Mouse (Mus musculus): ENCODE results near the gene Ankrd28. TPM values are rescaled to one million over a fixed set of nuclear protein-coding genes. Genes with fewer than 3 reads are reported as not detected.

Ankrd28 gene
- polyA plus RNA-seq, 1 experiment: 6.5 TPM

DNA sequence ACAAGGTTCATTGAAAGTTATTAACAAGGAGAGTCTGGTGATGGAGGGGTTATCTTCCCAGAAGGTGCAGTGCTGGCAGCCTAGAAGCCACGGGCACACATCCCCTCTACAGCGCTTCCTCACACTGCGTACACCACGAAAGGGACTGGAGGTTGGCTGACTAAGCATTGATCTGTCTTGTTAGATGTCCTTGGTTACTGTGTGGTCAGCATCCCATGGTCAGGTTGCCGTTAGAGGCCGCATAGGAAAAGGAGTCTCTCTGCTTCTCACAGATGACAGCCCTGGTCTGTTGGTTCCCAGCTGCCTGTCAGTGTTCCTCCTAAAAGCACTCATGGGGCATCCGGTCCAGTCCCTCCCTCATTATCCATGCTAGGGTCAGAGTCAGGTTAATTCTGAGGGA is 179.2 kb downstream of the Ankrd28 start:
- Histone ChIP-seq H3K4me3 (no peak overlapping the region), H3K4me2 (ENCODE audit: low read depth) (no peak overlapping the region), H3K36me3 (ENCODE audit: control insufficient read depth, insufficient read depth) (no peaks in the 10 kb centered on the region), H3K79me2 (ENCODE audit: control insufficient read depth, insufficient read depth) (no peaks in the 10 kb centered on the region), H3K27me3 (ENCODE audit: control insufficient read depth, insufficient read depth, insufficient read length) (no peaks in the 10 kb centered on the region), H3ac (ENCODE audit: control insufficient read depth, insufficient read length) (no peak overlapping the region)
- TF ChIP-seq E2F4 (IDR thresholded peaks at IDR 0.05; ENCODE audit: insufficient read depth): no peak

DNA sequence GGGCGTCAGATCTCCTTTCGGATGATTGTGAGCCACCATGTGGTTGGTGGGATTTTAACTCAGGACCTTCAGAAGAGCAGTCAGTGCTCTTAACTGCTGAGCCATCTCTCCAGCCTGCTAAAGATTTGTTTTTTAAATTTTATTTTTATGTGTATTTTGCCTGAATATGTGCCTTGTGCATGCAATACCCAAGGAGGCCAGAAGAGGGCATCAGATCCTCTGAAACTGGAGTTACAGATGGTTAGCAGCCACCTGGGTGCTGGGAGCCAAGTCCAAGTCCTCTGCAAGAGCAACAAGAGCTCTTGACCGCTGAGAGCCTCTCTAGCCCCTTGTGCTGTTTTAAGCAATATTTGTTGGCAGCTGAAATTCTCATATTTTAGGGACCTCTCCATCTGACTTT is 180.1 kb downstream of the Ankrd28 start:
- no peak overlapping the region for H3ac ChIP-seq (ENCODE audit: control insufficient read depth, insufficient read length)
- H3K4me2 ChIP-seq (ENCODE audit: low read depth): no peak overlapping the region
- no peaks in the 10 kb centered on the region for H3K36me3 ChIP-seq (ENCODE audit: control insufficient read depth, insufficient read depth)
- no peak overlapping the region for H3K4me3 ChIP-seq
- H3K27me3 ChIP-seq (ENCODE audit: control insufficient read depth, insufficient read depth, insufficient read length): no peaks in the 10 kb centered on the region
- TF ChIP-seq POLR2A (IDR thresholded peaks at IDR 0.05; ENCODE audit: insufficient read length, low read depth) (no peak), CEBPB (IDR thresholded peaks at IDR 0.05; ENCODE audit: insufficient read depth, poor library complexity, severe bottlenecking) (no peak), USF1 (IDR thresholded peaks at IDR 0.05; ENCODE audit: low read depth) (no peak), TCF12 (IDR thresholded peaks at IDR 0.05; ENCODE audit: insufficient read depth, poor library complexity, severe bottlenecking) (no peak), MYOG (IDR thresholded peaks at IDR 0.05; ENCODE audit: control insufficient read depth in 1 of 3, insufficient read depth in 1 of 3, insufficient read length in 2 of 3, low read depth in 2 of 3) (no peak), E2F4 (IDR thresholded peaks at IDR 0.05; ENCODE audit: insufficient read depth) (no peak), SRF (IDR thresholded peaks at IDR 0.05; ENCODE audit: control insufficient read depth, insufficient read length, low read depth) (no peak), TCF3 (IDR thresholded peaks at IDR 0.05; ENCODE audit: insufficient read length, low read depth) (no peak), REST (IDR thresholded peaks at IDR 0.05; ENCODE audit: insufficient read depth, insufficient read length) (no peak), MAX (IDR thresholded peaks at IDR 0.05; ENCODE audit: low read depth) (no peak), POLR2AphosphoS2 (IDR thresholded peaks at IDR 0.05; ENCODE audit: insufficient read length, low read depth) (no peak), MYOD1 (IDR thresholded peaks at IDR 0.05; ENCODE audit: control insufficient read depth in 1 of 3, insufficient read length in 2 of 3, low read depth in 2 of 3) (no peak)
- no peaks in the 10 kb centered on the region for H3K79me2 ChIP-seq (ENCODE audit: control insufficient read depth, insufficient read depth)

Other genes starting within 250 kb of the Ankrd28 start
- gene Colq, start 239.3 kb downstream of the Ankrd28 start, polyA plus RNA-seq (2012; fragmentation: generic; extraction: Trizol): 3.0 TPM
- not detected for gene Gm49387, start 189.8 kb downstream of the Ankrd28 start, polyA plus RNA-seq (2012; fragmentation: generic; extraction: Trizol)
- gene Btd, start 189.6 kb downstream of the Ankrd28 start, polyA plus RNA-seq (2012; fragmentation: generic; extraction: Trizol): 14.7 TPM
- 6.0 TPM for gene Hacl1, start 189.4 kb downstream of the Ankrd28 start, polyA plus RNA-seq (2012; fragmentation: generic; extraction: Trizol)
- not detected for gene Galnt15, start 198.3 kb upstream of the Ankrd28 start, polyA plus RNA-seq (2012; fragmentation: generic; extraction: Trizol)

Data from myocyte (in vitro differentiated cells).